Mouse (Mus musculus) lung, postnatal 0 days (tissue): ENCODE measurements around the gene Tbc1d10c.

ENCODE experiments used
- CTCF ChIP-seq: IDR thresholded peaks from 2 replicates; pipeline ENCODE4 v1.5.1; 2016; ENCODE audit warnings: antibody characterized with exemption, mild to moderate bottlenecking
- EP300 ChIP-seq: IDR thresholded peaks from 2 replicates; pipeline ENCODE4 v1.6.1; 2016; ENCODE audit warnings: antibody characterized with exemption, mild to moderate bottlenecking, control low read depth

DNA sequence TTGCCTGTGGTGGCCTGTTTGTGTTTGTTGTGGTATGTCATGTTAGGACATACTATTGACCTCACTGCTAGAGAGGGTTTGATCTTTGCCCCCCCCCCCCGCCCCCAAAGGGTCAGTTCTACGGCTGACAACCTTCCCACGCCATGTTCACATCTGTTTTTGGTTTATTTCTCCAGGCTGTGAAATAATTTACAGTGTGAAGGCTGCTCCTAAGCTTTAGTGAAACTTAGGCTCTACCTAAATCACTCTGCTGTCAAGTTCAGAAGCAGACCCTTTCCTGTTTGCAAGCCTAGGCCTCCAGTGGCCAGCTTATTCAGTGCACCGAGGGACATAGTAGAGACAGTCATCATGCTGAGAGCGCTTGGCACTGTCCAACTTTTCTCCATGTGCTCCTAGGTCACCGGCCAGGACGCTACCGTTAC lies 49.2 kb upstream of the Tbc1d10c start:
- no peak for TF ChIP-seq EP300
- TF ChIP-seq CTCF = no peak
